Mouse (Mus musculus): ENCODE measurements at regions not wholly inside any gene's neighbourhood (a gene's known extent, or its start where the extent isn't known, plus 50 kb on each side); places are given as distances from the start of the nearest gene placed in this dataset.

DNA sequence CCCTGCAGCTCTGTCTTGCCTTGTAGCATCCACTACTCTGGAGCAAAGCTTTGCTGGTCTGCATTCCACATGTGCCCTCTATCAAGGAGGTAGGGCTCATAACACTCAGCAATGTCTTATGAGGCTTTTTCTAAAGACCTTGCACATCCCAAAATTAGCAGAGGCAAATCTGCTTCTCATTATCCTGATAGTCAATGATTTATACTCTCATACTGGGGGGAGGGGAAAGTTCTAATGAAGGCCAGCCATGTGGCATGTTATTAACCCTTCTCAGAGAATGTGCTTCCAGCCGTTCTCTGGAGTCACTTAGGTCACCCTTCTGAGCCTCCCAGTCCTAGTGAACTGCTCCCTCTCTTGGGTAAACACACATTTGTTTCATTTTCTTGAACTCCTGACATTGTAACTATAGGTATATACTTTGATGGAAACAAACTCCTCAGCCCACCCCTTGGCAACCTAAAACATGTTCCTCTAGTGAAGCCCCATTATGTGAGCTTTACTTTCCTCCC is 307.7 kb upstream of the Nt5c1b start:
- TF ChIP-seq CTCF (IDR thresholded peaks at IDR 0.05; ENCODE audit: insufficient read depth, low read length) = no peak
- TF ChIP-seq POLR2A (IDR thresholded peaks at IDR 0.05; ENCODE audit: borderline replicate concordance, extremely low read depth, low read depth, low read length) = no peak
